Mouse (Mus musculus) MEL (cell line): ENCODE results near the gene Chd2. TPM values are rescaled to one million over a fixed set of nuclear protein-coding genes. Genes with fewer than 3 reads are reported as not detected.
A peak's percentile ranks its signal among the peaks of the same experiment; 100 is the strongest.

Source experiments
- DNase-seq: peaks from one replicate; pipeline ENCODE4 v3.0.0; 2011; ENCODE audit warnings: low read depth, low spot score
- H3K27ac ChIP-seq: 2 replicates; pipeline ENCODE4 v1.5.1; 2012; ENCODE audit warnings: low read depth, mild to moderate bottlenecking, control low read depth, low read length, moderate library complexity; ENCODE audit not compliant: control insufficient read depth
- H3K27me3 ChIP-seq, 2 experiments: fragments of 150-350 bp in 1 of 2; sonication (generic) in 1 of 2; 2 replicates each; pipeline ENCODE4 v1.6.1; 2012; ENCODE audit warnings: low read length in 2 of 2, mild to moderate bottlenecking in 2 of 2, improper control_type of control experiment in 1 of 2, moderate library complexity in 1 of 2; ENCODE audit not compliant: insufficient read depth in 2 of 2, control insufficient read depth in 1 of 2
- H3K36me3 ChIP-seq, 2 experiments: 2 replicates each; pipeline ENCODE4 v1.6.1; 2012 to 2014; ENCODE audit warnings: low read length in 2 of 2, improper control_type of control experiment in 1 of 2, inconsistent platforms in 1 of 2, mild to moderate bottlenecking in 1 of 2; ENCODE audit not compliant: insufficient read depth in 2 of 2, control insufficient read depth in 1 of 2
- H3K4me1 ChIP-seq, 2 experiments: fragments of 150-350 bp in 1 of 2; sonication (generic) in 1 of 2; 2 replicates each; pipeline ENCODE4 v1.6.1; 2012; ENCODE audit warnings: low read length in 2 of 2, improper control_type of control experiment in 1 of 2, mild to moderate bottlenecking in 1 of 2; ENCODE audit not compliant: insufficient read depth in 2 of 2, control insufficient read depth in 1 of 2
- H3K4me3 ChIP-seq, 2 experiments: fragments of 150-350 bp in 1 of 2; sonication (generic) in 1 of 2; 2 replicates each; pipeline ENCODE4 v1.5.1; 2012; ENCODE audit warnings: low read depth in 2 of 2, low read length in 2 of 2, mild to moderate bottlenecking in 2 of 2, moderate library complexity in 2 of 2, control low read depth in 1 of 2, improper control_type of control experiment in 1 of 2; ENCODE audit not compliant: control insufficient read depth in 1 of 2, insufficient read depth in 1 of 2
- H3K79me2 ChIP-seq: 2 replicates; pipeline ENCODE4 v1.6.1; 2012; ENCODE audit warnings: mild to moderate bottlenecking, low read length, moderate library complexity; ENCODE audit not compliant: control insufficient read depth, poor library complexity, insufficient read depth
- H3K9ac ChIP-seq: 2 replicates; pipeline ENCODE4 v1.6.1; 2012; ENCODE audit warnings: low read depth, mild to moderate bottlenecking, control low read depth, low read length, moderate library complexity; ENCODE audit not compliant: control insufficient read depth, poor library complexity, severe bottlenecking
- H3K9me3 ChIP-seq: fragments of 150-350 bp; sonication (generic); replicated peaks from 2 replicates; pipeline ENCODE4 v1.6.1; 2012; ENCODE audit warnings: mild to moderate bottlenecking, low read length, improper control_type of control experiment, moderate library complexity; ENCODE audit not compliant: insufficient read depth
- BHLHE40 ChIP-seq: IDR thresholded peaks from 2 replicates; pipeline ENCODE4 v1.6.1; 2012; ENCODE audit warnings: low read depth, mild to moderate bottlenecking, inconsistent platforms, low read length, improper control_type of control experiment, borderline replicate concordance
- CHD1 ChIP-seq: IDR thresholded peaks from 2 replicates; pipeline ENCODE4 v1.6.1; 2012; ENCODE audit warnings: low read depth, mild to moderate bottlenecking, inconsistent platforms, low read length, improper control_type of control experiment
- CHD2 ChIP-seq: IDR thresholded peaks from 2 replicates; pipeline ENCODE4 v1.6.1; 2011; ENCODE audit warnings: low read length, improper control_type of control experiment
- E2F4 ChIP-seq: IDR thresholded peaks from 2 replicates; pipeline ENCODE4 v1.6.1; 2011; ENCODE audit warnings: low read depth, low read length, improper control_type of control experiment, borderline replicate concordance
- ELF1 ChIP-seq: IDR thresholded peaks from 2 replicates; pipeline ENCODE4 v1.6.1; 2014; ENCODE audit warnings: low read depth, mild to moderate bottlenecking, inconsistent platforms, low read length, improper control_type of control experiment, moderate library complexity
- EP300 ChIP-seq, 2 experiments: IDR thresholded peaks; 2 replicates each; pipeline ENCODE4 v1.6.1; 2011; ENCODE audit warnings: improper control_type of control experiment in 2 of 2, low read length in 2 of 2, low read depth in 1 of 2, mild to moderate bottlenecking in 1 of 2
- ETS1 ChIP-seq: IDR thresholded peaks from 2 replicates; pipeline ENCODE4 v1.6.1; 2012; ENCODE audit warnings: low read depth, mild to moderate bottlenecking, inconsistent platforms, low read length, improper control_type of control experiment, moderate library complexity
- GABPA ChIP-seq: IDR thresholded peaks from 2 replicates; pipeline ENCODE4 v1.6.1; 2012; ENCODE audit warnings: low read depth, mild to moderate bottlenecking, inconsistent platforms, low read length, improper control_type of control experiment, moderate library complexity
- GATA1 ChIP-seq: IDR thresholded peaks from 2 replicates; pipeline ENCODE4 v1.6.1; 2011; ENCODE audit warnings: low read depth, low read length, improper control_type of control experiment
- HCFC1 ChIP-seq: IDR thresholded peaks from 2 replicates; pipeline ENCODE4 v1.6.1; 2012; ENCODE audit warnings: low read depth, mild to moderate bottlenecking, inconsistent platforms, low read length, improper control_type of control experiment, moderate library complexity
- MAX ChIP-seq: IDR thresholded peaks from 2 replicates; pipeline ENCODE4 v1.6.1; 2011; ENCODE audit warnings: low read length, improper control_type of control experiment
- MAZ ChIP-seq: IDR thresholded peaks from 2 replicates; pipeline ENCODE4 v1.6.1; 2012; ENCODE audit warnings: low read depth, mild to moderate bottlenecking, inconsistent platforms, low read length, improper control_type of control experiment
- MXI1 ChIP-seq: IDR thresholded peaks from 2 replicates; pipeline ENCODE4 v1.6.1; 2011; ENCODE audit warnings: mild to moderate bottlenecking, low read depth, low read length, improper control_type of control experiment
- MYB ChIP-seq: IDR thresholded peaks from 2 replicates; pipeline ENCODE4 v1.6.1; 2011; ENCODE audit warnings: mild to moderate bottlenecking, low read depth, low read length, improper control_type of control experiment
- MYC ChIP-seq: IDR thresholded peaks from 2 replicates; pipeline ENCODE4 v1.6.1; 2011; ENCODE audit warnings: low read depth, mild to moderate bottlenecking, low read length, improper control_type of control experiment, moderate library complexity
- NELFE ChIP-seq: IDR thresholded peaks from 2 replicates; pipeline ENCODE4 v1.6.1; 2011; ENCODE audit warnings: low read depth, low read length, improper control_type of control experiment
- NRF1 ChIP-seq: IDR thresholded peaks from 2 replicates; pipeline ENCODE4 v1.6.1; 2014; ENCODE audit warnings: low read depth, mild to moderate bottlenecking, inconsistent platforms, low read length, improper control_type of control experiment, moderate library complexity; ENCODE audit not compliant: poor library complexity, insufficient read depth, severe bottlenecking
- POLR2A ChIP-seq, 2 experiments: IDR thresholded peaks; 2 replicates each; pipeline ENCODE4 v1.6.1; 2011 to 2012; ENCODE audit warnings: low read length in 2 of 2, mild to moderate bottlenecking in 2 of 2, control low read depth in 1 of 2, improper control_type of control experiment in 1 of 2, low read depth in 1 of 2, moderate library complexity in 1 of 2; ENCODE audit not compliant: control insufficient read depth in 1 of 2, insufficient read depth in 1 of 2, poor library complexity in 1 of 2
- POLR2AphosphoS2 ChIP-seq: IDR thresholded peaks from 2 replicates; pipeline ENCODE4 v1.6.1; 2011; ENCODE audit warnings: low read length, improper control_type of control experiment
- POLR2AphosphoS5 ChIP-seq: IDR thresholded peaks from 2 replicates; pipeline ENCODE4 v1.6.1; 2012; ENCODE audit warnings: low read depth, borderline replicate concordance, mild to moderate bottlenecking, inconsistent platforms, low read length, moderate library complexity, mixed read lengths
- RAD21 ChIP-seq: IDR thresholded peaks from 2 replicates; pipeline ENCODE4 v1.6.1; 2011; ENCODE audit warnings: mild to moderate bottlenecking, low read depth, low read length, improper control_type of control experiment
- SIN3A ChIP-seq: IDR thresholded peaks from 2 replicates; pipeline ENCODE4 v1.6.1; 2012; ENCODE audit warnings: low read length, improper control_type of control experiment, inconsistent platforms
- TAL1 ChIP-seq: IDR thresholded peaks from 2 replicates; pipeline ENCODE4 v1.6.1; 2012; ENCODE audit warnings: mild to moderate bottlenecking, inconsistent platforms, low read length, moderate library complexity, mixed read lengths
- TBP ChIP-seq: IDR thresholded peaks from 2 replicates; pipeline ENCODE4 v1.8.0; 2011; ENCODE audit warnings: low read depth, low read length, improper control_type of control experiment
- TCF12 ChIP-seq: IDR thresholded peaks from 2 replicates; pipeline ENCODE4 v1.6.1; 2014; ENCODE audit warnings: low read depth, mild to moderate bottlenecking, inconsistent platforms, low read length, improper control_type of control experiment, moderate library complexity
- UBTF ChIP-seq: IDR thresholded peaks from 2 replicates; pipeline ENCODE4 v1.6.1; 2012; ENCODE audit warnings: low read depth, mild to moderate bottlenecking, inconsistent platforms, low read length, improper control_type of control experiment, moderate library complexity, borderline replicate concordance; ENCODE audit not compliant: insufficient read depth
- ZC3H11A ChIP-seq: IDR thresholded peaks from 2 replicates; pipeline ENCODE4 v1.6.1; 2012; ENCODE audit warnings: low read depth, mild to moderate bottlenecking, inconsistent platforms, low read length, improper control_type of control experiment
- polyA plus RNA-seq, 2 experiments: library from polyadenylated mRNA; stranded (reverse) in 1 of 2; unstranded in 1 of 2; fragments of >175 nt in 1 of 2; fragments of >200 nt in 1 of 2; gene quantifications; 2 replicates each; pipeline versions ENCODE4 v1.2.1 to v1.2.4; 2012; ENCODE audit warnings: low replicate concordance in 2 of 2, low read depth in 1 of 2; ENCODE audit not compliant: insufficient read length in 2 of 2, insufficient read depth in 1 of 2, missing spikeins in 1 of 2
- total RNA-seq: library from RNA; depleted of rRNA; stranded (reverse); fragments of 300-350 nt; gene quantifications from 2 replicates; pipeline ENCODE4 v1.2.3, GENCODE M21; 2012; rRNA removed

Chd2 gene
- total RNA-seq (9.9 and 16.9 TPM in 2 replicates), polyA plus RNA-seq (100 to 1,000 TPM in 1 of 2 experiments, 10 to 100 TPM in 1; 21.4 to 275 TPM)

GRCm38 (mm10) chr7:73541412-73542130 is at the start of gene Chd2:
Chd2 (minus strand) TSS chr7:73541830.
- peaks cover 2 to 7% of the 10 kb centered on the region in 2 experiments for H3K4me1 ChIP-seq
- peak within 1 kb of the TSS; percentile 100 for H3K27ac ChIP-seq
- peaks cover 29 to 39% of the 10 kb centered on the region in 2 experiments for H3K36me3 ChIP-seq
- peak within 1 kb of the TSS; percentile 89 to 97 for H3K4me3 ChIP-seq
- H3K27me3 ChIP-seq, result no peaks in the 10 kb centered on the region
- peak; percentile 90 for DNase-seq
- peaks cover 40% of the 10 kb centered on the region for H3K79me2 ChIP-seq
- peak within 1 kb of the TSS; percentile 100 for H3K9ac ChIP-seq
- TF ChIP-seq POLR2AphosphoS5, result peak; percentile 85; the same call in 1 of the 2 replicates
- TF ChIP-seq POLR2A (IDR thresholded peaks at IDR 0.05; ENCODE audit: control insufficient read depth in 1 of 2, insufficient read depth in 1 of 2, low read depth in 1 of 2, low read length in 2 of 2, poor library complexity in 1 of 2), result peak; percentile 91 to 93
- TF ChIP-seq BHLHE40, result no peak
- no peak for TF ChIP-seq MXI1
- no peak for TF ChIP-seq ETS1
- TF ChIP-seq SIN3A, result no peak
- TF ChIP-seq TBP, result peak; percentile 84
- TF ChIP-seq TCF12, result no peak
- no peak for TF ChIP-seq NELFE
- TF ChIP-seq CHD2, result no peak
- TF ChIP-seq ZC3H11A, result no peak
- TF ChIP-seq POLR2AphosphoS2, result no peak
- no peak for TF ChIP-seq TAL1
- TF ChIP-seq, all 39 proteins: peak for 3
- no peaks in the 10 kb centered on the region for H3K9me3 ChIP-seq

- Histone ChIP-seq H3K79me2 (no peaks in the 10 kb centered on the region; the same call in 1 of the 2 replicates), H3K27me3 (no peaks in the 10 kb centered on the region), H3K4me3 (no peak overlapping the region), H3K4me1 (peaks cover 6 to 14% of the 10 kb centered on the region in 2 experiments), H3K36me3 (peaks cover 0 to 5% of the 10 kb centered on the region in 2 experiments; a peak in 2 of 4 replicates), H3K9me3 (no peaks in the 10 kb centered on the region), H3K27ac (no peak overlapping the region), H3K9ac (no peak overlapping the region)
- DNase-seq, result no peak
- no peak for TF ChIP-seq MYB
- no peak for TF ChIP-seq MAX
- no peak for TF ChIP-seq TCF12
- no peak for TF ChIP-seq HCFC1
- no peak for TF ChIP-seq CHD2
- no peak for TF ChIP-seq UBTF
- TF ChIP-seq GATA1, result no peak
- no peak for TF ChIP-seq E2F4
- TF ChIP-seq MXI1, result no peak
- no peak for TF ChIP-seq NRF1
- no peak for TF ChIP-seq RAD21
- no peak for TF ChIP-seq CHD1
- TF ChIP-seq ELF1, result no peak
- no peak for TF ChIP-seq MAZ
- no peak for TF ChIP-seq EP300 (IDR thresholded peaks at IDR 0.05; ENCODE audit: low read depth in 1 of 2, low read length in 2 of 2)
- TF ChIP-seq GABPA, result no peak
- TF ChIP-seq POLR2A (IDR thresholded peaks at IDR 0.05; ENCODE audit: control insufficient read depth in 1 of 2, insufficient read depth in 1 of 2, low read depth in 1 of 2, low read length in 2 of 2, poor library complexity in 1 of 2), result no peak
- no peak for TF ChIP-seq MYC
These were observed 49.1 kb upstream of the Chd2 start for GRCm38 (mm10) chr7:73590757-73591156.
